Mouse (Mus musculus) cortical plate, adult 2 months (tissue): ENCODE results near the gene Disp1.

Source experiments
- CTCF ChIP-seq: fragments of 200-500 bp; IDR thresholded peaks from 2 replicates; pipeline ENCODE4 v1.5.1; 2011; ENCODE audit warnings: mild to moderate bottlenecking, control low read depth, low read length; ENCODE audit not compliant: insufficient read depth; ENCODE audit errors: extremely low read depth
- POLR2A ChIP-seq: fragments of 200-500 bp; IDR thresholded peaks from 2 replicates; pipeline ENCODE4 v1.6.1; 2011; ENCODE audit warnings: mild to moderate bottlenecking, low read length, control low read depth; ENCODE audit not compliant: insufficient read depth; ENCODE audit errors: extremely low read depth

DNA sequence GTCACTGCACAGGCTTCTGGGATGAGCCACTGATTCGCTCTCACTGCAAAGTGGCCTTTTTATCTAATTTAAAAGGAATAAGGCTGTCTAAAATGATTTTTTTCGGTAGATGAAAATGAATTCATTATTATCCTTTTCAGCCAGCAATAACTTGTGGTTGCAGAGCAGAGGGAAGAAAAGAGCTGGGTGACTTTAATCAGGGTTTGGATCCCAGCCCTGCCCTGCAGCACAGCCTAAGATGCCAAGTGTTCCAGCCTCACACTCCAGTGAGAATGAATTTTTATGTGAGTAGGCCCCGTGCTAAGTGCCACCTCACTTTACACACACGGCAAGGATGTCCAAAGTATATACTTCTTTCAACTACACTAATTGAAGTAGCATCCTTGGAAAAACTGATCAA, 4.6 kb downstream of the Disp1 start:
- no peak for TF ChIP-seq CTCF
- no peak for TF ChIP-seq POLR2A
